Mouse (Mus musculus): ENCODE measurements around the gene Cldn2.

DNA sequence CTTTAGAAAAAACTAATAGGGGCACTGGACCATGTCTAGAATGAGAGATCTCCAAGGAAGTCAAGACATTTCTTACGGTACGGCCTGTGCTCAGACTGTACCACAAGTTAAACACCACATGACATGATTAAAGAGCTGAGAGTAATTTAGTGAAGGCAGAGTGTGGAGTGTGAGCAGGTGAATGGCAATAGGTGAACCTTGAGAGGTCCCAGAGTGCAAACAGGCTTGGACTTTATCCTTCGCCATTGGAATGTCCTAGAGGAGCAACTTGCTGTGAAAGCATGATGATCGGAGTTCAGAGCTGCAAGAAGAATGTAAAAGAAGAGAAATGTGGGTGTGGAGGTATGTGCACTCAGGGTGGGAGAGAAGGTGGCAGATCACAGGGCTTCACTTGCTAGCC lies 5.3 kb downstream of the Cldn2 start:
- TF ChIP-seq CTCF (IDR thresholded peaks at IDR 0.05) (no peak), POLR2A (IDR thresholded peaks at IDR 0.05; ENCODE audit: insufficient read depth, low read depth, low read length) (no peak), EP300 (IDR thresholded peaks at IDR 0.05; ENCODE audit: insufficient read depth, low read depth, low read length) (no peak)
